Mouse (Mus musculus) hindbrain, postnatal 0 days (tissue): Measurements from ENCODE around the gene Bpifb9a. TPM values are rescaled to one million over a fixed set of nuclear protein-coding genes. Genes with fewer than 3 reads are reported as not detected.
"Not testable (repeated sequence)": the region's sequence is repeated elsewhere in the genome, so short reads cannot be mapped to it uniquely, and the experiment has no call there.

Source experiments
- ATAC-seq: fragments of 200-750 bp; cut with Nextera tagmentation; 2 replicates; pipeline ENCODE4 v1.8.0; 2017; ENCODE audit warnings: mild to moderate bottlenecking, moderate TSS enrichment, moderate library complexity
- DNase-seq: peaks from one replicate; pipeline ENCODE4 v3.0.0-alpha.2; 2015; ENCODE audit warnings: low spot score
- H3K27ac ChIP-seq: fragments of 300-500 bp; sonication (generic); 2 replicates; pipeline ENCODE4 v1.5.1; 2014; ENCODE audit warnings: mild to moderate bottlenecking
- H3K27me3 ChIP-seq: fragments of 300-500 bp; sonication (generic); 2 replicates; pipeline ENCODE4 v1.6.1; 2014; ENCODE audit warnings: low read length, mixed read lengths; ENCODE audit not compliant: insufficient read depth
- H3K36me3 ChIP-seq: fragments of 300-500 bp; sonication (generic); 2 replicates; pipeline ENCODE4 v1.6.1; 2014; ENCODE audit warnings: low read length, mixed read lengths; ENCODE audit not compliant: insufficient read depth
- H3K4me1 ChIP-seq: fragments of 300-500 bp; sonication (generic); 2 replicates; pipeline ENCODE4 v1.6.1; 2014; ENCODE audit warnings: antibody characterized with exemption, low read length, mixed read lengths; ENCODE audit not compliant: insufficient read depth
- H3K4me2 ChIP-seq: fragments of 300-500 bp; sonication (generic); 2 replicates; pipeline ENCODE4 v1.6.1; 2014; ENCODE audit warnings: low read depth, mild to moderate bottlenecking, low read length, moderate library complexity, mixed read lengths
- H3K4me3 ChIP-seq: fragments of 300-500 bp; sonication (generic); 2 replicates; pipeline ENCODE4 v1.5.1; 2014; ENCODE audit warnings: low read length
- H3K9ac ChIP-seq: fragments of 300-500 bp; sonication (generic); replicated peaks from 2 replicates; pipeline ENCODE4 v1.6.1; 2014; ENCODE audit warnings: mild to moderate bottlenecking, low read length, moderate library complexity, mixed read lengths
- H3K9me3 ChIP-seq: fragments of 300-500 bp; sonication (generic); 2 replicates; pipeline ENCODE4 v1.6.1; 2016; ENCODE audit warnings: low read length, mixed read lengths
- CTCF ChIP-seq: IDR thresholded peaks from 2 replicates; pipeline ENCODE4 v1.5.1; 2016; ENCODE audit warnings: antibody characterized with exemption, control low read depth, low read depth
- WGBS: fragments of 180-500 bp; shearing (Covaris S2); extraction: QIAGEN DNeasy Blood & Tissue Kit; methylation state at CpG from one replicate; pipeline ENCODE4 v1.1.7; 2014; 5-methylcytosine and 5-hydroxymethylcytosine counted together
- polyA plus RNA-seq: library from polyadenylated mRNA; unstranded; fragments of >200 nt; fragmentation: Nextera tagmentation; extraction: Ambion mirVana; gene quantifications from 2 replicates; pipeline ENCODE4 v1.2.1, GENCODE M21; 2015
- total RNA-seq: library from RNA; depleted of rRNA; stranded (reverse); fragments of >200 nt; gene quantifications from 2 replicates; pipeline ENCODE4 v1.2.3, GENCODE M21; 2014

The Bpifb9a gene
- total and polyA plus RNA-seq, 2 experiments from 2014 or later: 0.44 TPM; not detected in 1

- no peaks in the 10 kb centered on the region for H3K9me3 ChIP-seq
- no peak overlapping the region for H3K4me3 ChIP-seq
- peak; percentile 18 for DNase-seq
- H3K4me1 ChIP-seq: peaks cover 18% of the 10 kb centered on the region
- H3K27ac ChIP-seq: peak overlapping the region; percentile 60; the same call in 1 of the 2 replicates
- TF ChIP-seq CTCF: no peak
- H3K36me3 ChIP-seq: no peaks in the 10 kb centered on the region
- 9% methylated on average over 2 of the region's 2 CpGs for WGBS
- H3K4me2 ChIP-seq: 0 out of 2 replicates have a peak overlapping the region, but pooled peaks have one; percentile 11
- H3K27me3 ChIP-seq: no peaks in the 10 kb centered on the region
- H3K9ac ChIP-seq: no peak overlapping the region
- ATAC-seq: peak; percentile 56
These were observed 33.8 kb upstream of the Bpifb9a start for GRCm38 (mm10) chr2:154223917-154224273.

- WGBS: 68% methylated on average over 4 of the region's 4 CpGs
- ATAC-seq (no peak), DNase-seq (no peak)
- no peaks in the 10 kb centered on the region for H3K27me3 ChIP-seq
- no peaks in the 10 kb centered on the region for H3K9me3 ChIP-seq
- TF ChIP-seq CTCF: no peak
- H3K4me3 ChIP-seq: no peak overlapping the region
- no peak overlapping the region for H3K4me2 ChIP-seq
- H3K4me1 ChIP-seq: peaks cover 18% of the 10 kb centered on the region
- H3K9ac ChIP-seq: no peak overlapping the region
- no peaks in the 10 kb centered on the region for H3K36me3 ChIP-seq
- no peak overlapping the region for H3K27ac ChIP-seq
These were observed 30.7 kb upstream of the Bpifb9a start for GRCm38 (mm10) chr2:154226991-154227390.

- TF ChIP-seq CTCF: no peak
- Histone ChIP-seq H3K36me3 (no peaks in the 10 kb centered on the region), H3K4me2 (no peak overlapping the region), H3K27ac (no peak overlapping the region), H3K4me1 (peaks cover 18% of the 10 kb centered on the region), H3K4me3 (no peak overlapping the region), H3K9ac (no peak overlapping the region), H3K9me3 (no peaks in the 10 kb centered on the region), H3K27me3 (no peaks in the 10 kb centered on the region)
- ATAC-seq (no peak), DNase-seq (no peak)
- 65% methylated on average over 5 of the region's 5 CpGs for whole genome bisulfite sequencing
These were observed 29.8 kb upstream of the Bpifb9a start for GRCm38 (mm10) chr2:154227830-154228229.

DNA sequence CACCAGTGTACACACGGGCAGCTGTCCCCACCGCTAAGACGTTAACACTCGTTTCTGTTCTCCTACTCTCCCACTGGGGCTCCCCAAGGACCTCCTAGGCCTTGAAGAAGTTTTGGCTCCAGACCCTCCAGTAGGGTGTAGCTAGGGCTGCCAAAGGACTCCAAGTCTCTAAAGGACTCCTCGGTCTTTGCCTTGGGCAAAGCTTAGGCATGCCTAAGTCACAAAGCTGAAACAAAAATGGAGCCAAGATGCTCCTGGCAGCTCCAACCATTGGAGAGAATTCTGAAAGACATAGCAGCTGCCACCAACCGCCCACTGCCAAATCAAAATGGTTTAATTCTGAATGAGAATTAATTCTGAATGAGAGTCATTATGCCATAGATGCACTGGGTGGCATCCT, 24.2 kb upstream of the Bpifb9a start:
- TF ChIP-seq CTCF: no peak
- Histone ChIP-seq H3K36me3 (no peaks in the 10 kb centered on the region), H3K9me3 (no peaks in the 10 kb centered on the region), H3K4me2 (no peak overlapping the region), H3K9ac (no peak overlapping the region), H3K4me1 (0 out of 2 replicates have a peak, but pooled peaks cover 3% of the 10 kb centered on the region), H3K27me3 (no peaks in the 10 kb centered on the region), H3K27ac (peak overlapping the region; percentile 12; the same call in 1 of the 2 replicates), H3K4me3 (no peak overlapping the region)
- 50% methylated on average over 6 of the region's 6 CpGs for WGBS
- ATAC-seq (peak; percentile 67; the same call in 1 of the 2 replicates), DNase-seq (peak; percentile 71)

DNA sequence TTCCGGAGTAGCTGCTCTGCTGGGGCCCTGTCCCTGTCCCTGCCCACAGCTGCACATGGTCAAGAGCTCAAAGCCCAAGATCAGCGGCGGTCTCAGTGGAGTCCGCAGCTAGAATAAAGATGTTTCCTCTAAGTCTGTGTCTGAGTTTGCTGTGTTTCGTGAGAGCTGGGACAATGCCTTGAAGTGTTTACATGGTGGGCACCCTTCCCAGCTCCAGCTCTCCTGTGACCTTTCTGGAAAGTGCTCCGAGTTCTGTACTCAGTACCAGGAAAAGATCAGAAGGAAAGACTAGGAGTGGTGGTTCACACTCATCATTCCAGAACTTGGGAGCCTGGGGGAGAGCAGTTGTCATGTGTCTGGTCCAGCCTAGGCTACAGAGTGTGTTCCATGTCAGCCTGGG, 16.9 kb upstream of the Bpifb9a start:
- Histone ChIP-seq H3K9me3 (no peaks in the 10 kb centered on the region), H3K9ac (no peak overlapping the region), H3K4me2 (no peak overlapping the region), H3K27ac (no peak overlapping the region), H3K4me3 (no peak overlapping the region), H3K4me1 (no peaks in the 10 kb centered on the region), H3K27me3 (no peaks in the 10 kb centered on the region), H3K36me3 (no peaks in the 10 kb centered on the region)
- DNase-seq (no peak), ATAC-seq (no peak)
- TF ChIP-seq CTCF: no peak
- WGBS: 78% methylated on average over 6 of the region's 6 CpGs

DNA sequence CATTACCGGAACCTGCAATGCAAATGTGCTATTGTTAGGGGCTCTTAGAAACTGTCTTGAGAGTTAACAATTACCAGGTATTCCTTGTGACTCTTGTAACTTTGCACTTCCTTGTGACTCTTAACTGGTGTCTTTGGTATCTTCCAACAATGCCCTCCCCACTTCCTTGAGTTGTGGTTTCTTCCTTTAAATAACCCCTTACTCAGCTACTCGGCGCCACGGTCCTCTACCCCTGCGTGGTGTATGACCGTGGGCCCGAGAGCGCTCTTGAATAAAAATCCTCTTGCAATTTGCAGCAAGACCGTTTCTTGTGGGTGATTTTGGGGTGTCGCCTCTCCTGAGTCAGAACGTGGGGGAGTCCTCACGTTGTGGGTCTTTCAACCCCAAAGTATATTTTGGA, 14.9 kb upstream of the Bpifb9a start:
- not testable (repeated sequence) for H3K9me3 ChIP-seq, H3K36me3 ChIP-seq, DNase-seq, H3K27ac ChIP-seq, H3K27me3 ChIP-seq, H3K4me2 ChIP-seq, H3K9ac ChIP-seq, ATAC-seq, H3K4me3 ChIP-seq, H3K4me1 ChIP-seq
- 95% methylated on average over 11 of the region's 12 CpGs for WGBS

- no peak for TF ChIP-seq CTCF
- Histone ChIP-seq H3K9ac (no peak overlapping the region), H3K36me3 (no peaks in the 10 kb centered on the region), H3K27ac (no peak overlapping the region), H3K4me2 (no peak overlapping the region), H3K4me1 (no peaks in the 10 kb centered on the region), H3K9me3 (no peaks in the 10 kb centered on the region), H3K27me3 (no peaks in the 10 kb centered on the region), H3K4me3 (no peak overlapping the region)
- peak; percentile 17 for DNase-seq
- 79% methylated on average over 10 of the region's 10 CpGs for WGBS
- no peak for ATAC-seq
These were observed 14.2 kb upstream of the Bpifb9a start for GRCm38 (mm10) chr2:154243356-154244036.
